Mouse (Mus musculus) embryo, embryonic 11 days (tissue): ENCODE measurements at regions not wholly inside any gene's neighbourhood (a gene's known extent, or its start where the extent isn't known, plus 50 kb on each side); places are given as distances from the start of the nearest gene placed in this dataset.

Experiments used
- DNase-seq: peaks from one replicate; pipeline ENCODE4 v3.0.0-alpha.2; 2015

DNA sequence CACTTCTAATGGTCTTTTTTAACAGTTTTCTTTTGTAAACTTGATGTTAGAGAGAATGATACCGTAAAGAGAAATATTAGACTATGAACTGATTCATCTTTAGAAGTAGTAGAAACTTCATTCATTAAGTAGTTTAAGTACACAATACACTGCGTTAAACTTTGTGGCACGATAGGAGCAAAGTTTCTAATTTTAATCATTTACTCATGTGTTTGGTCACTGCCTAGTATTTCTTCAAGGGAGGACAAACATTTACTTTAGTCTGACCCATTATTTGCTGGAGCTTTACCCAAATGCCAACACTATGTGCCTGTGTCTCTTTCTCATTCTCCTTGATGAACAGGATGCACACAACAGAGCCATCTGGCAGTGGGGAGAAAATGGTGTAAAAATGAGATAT lies 200.6 kb downstream of the Chm start:
- DNase-seq, result no peak

GRCm38 (mm10) chrX:112984073-112984472 lies 201.2 kb downstream of the Chm start:
- peak; percentile 1 for DNase-seq

DNA sequence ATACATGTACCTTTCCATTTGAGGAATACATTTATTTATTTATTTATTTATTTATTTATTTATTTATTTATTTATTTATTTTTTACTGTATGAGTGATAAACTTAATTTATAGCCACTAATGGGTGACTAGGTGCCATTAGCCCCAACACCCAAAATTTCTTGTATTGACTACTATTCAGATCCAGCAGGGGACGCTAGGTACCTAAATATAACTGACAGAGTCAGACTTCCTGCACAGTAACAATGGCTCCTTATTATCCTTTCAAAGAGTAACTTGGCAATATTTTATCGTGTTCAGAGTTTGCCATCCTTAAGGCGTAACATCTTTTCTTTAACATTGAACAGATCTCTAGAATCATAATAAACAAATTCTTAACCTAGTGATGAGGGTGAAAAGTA lies 206.7 kb downstream of the Chm start:
- DNase-seq, result peak; percentile 49

GRCm38 (mm10) chrX:112964093-112964492 lies 221.2 kb downstream of the Chm start:
- DNase-seq, result no peak

DNA sequence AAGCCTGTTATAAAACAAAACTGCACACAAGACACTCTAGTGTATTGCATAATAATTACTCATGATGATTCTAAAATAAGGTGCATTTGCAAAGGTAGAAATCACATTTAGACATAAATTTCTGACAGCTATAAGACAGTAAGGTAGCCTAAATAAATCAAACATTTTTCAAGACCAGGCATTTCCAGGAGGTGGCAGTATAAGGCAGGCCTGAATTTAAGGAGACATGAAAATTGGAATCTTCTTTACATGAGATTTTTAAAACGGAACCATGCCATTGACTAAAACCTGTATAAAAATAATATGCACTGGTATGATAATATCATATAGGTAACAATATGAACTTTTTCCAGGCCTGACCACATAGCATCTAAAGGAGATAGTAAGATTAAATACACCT lies 235.5 kb downstream of the Chm start:
- DNase-seq, result peak; percentile 13

- DNase-seq, result no peak
These were observed 237.8 kb downstream of the Chm start for GRCm38 (mm10) chrX:112947521-112947920.

GRCm38 (mm10) chrX:112925542-112926182 lies 227.2 kb upstream of the Pof1b start:
- DNase-seq, result no peak

DNA sequence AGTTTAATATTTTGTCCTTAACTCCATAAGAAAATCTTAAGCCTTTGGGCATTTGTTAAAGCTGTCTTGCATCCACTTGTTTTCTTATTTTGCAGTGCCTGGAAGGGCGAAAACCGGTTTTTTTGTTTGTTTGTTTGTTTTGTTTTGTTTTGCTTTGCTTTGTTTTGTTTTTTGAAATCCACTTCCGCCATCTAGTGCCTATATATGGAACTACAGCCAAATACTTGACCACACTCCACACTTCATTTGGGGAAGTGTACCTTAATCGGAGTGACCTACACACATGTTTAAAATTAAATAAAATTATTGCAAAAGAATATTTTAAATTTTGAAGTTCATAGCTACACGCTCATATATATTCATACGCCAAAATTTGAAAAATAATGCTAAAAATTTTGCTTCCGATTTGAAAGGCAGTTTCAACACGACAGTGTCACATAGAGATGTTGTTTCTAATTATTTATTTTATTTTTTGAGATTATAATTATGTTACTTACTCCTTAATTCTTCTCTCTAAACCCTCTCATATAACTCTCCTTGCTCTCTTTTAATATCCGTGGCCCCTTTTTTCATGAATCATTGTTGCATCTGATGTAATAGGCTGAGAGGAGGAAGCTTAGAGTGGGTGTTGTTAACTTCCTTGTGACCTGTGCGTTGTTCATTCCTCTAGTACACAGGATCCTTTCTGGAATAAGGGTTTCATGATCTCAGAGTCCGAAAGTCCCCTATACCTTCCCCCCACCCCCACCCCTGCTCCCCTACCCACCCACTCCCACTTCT lies 205.4 kb upstream of the Pof1b start:
- DNase-seq, result peak; percentile 7

- DNase-seq, result no peak
These were observed 188.1 kb upstream of the Pof1b start for GRCm38 (mm10) chrX:112886539-112886938.
